Mouse (Mus musculus) embryonic facial prominence, embryonic 12.5 days (tissue): ENCODE measurements at regions not wholly inside any gene's neighbourhood (a gene's known extent, or its start where the extent isn't known, plus 50 kb on each side); places are given as distances from the start of the nearest gene placed in this dataset.
"Not testable (repeated sequence)": the region's sequence is repeated elsewhere in the genome, so short reads cannot be mapped to it uniquely, and the experiment has no call there.

ENCODE experiments used
- ATAC-seq: fragments of 200-750 bp; cut with Nextera tagmentation; 2 replicates; pipeline ENCODE4 v1.8.0; 2017; ENCODE audit not compliant: insufficient number of reproducible peaks, insufficient read depth, low FRiP score, low TSS enrichment
- H3K27ac ChIP-seq: fragments of 300-500 bp; sonication (generic); 2 replicates; pipeline ENCODE4 v1.5.1; 2016; ENCODE audit warnings: mild to moderate bottlenecking
- H3K27me3 ChIP-seq: fragments of 300-500 bp; sonication (generic); 2 replicates; pipeline ENCODE4 v1.6.1; 2016; ENCODE audit warnings: mild to moderate bottlenecking, moderate library complexity
- H3K36me3 ChIP-seq: fragments of 300-500 bp; sonication (generic); 2 replicates; pipeline ENCODE4 v1.6.1; 2016; ENCODE audit warnings: mild to moderate bottlenecking
- H3K4me1 ChIP-seq: fragments of 300-500 bp; sonication (generic); 2 replicates; pipeline ENCODE4 v1.6.1; 2016
- H3K4me2 ChIP-seq: fragments of 300-500 bp; sonication (generic); replicated peaks from 2 replicates; pipeline ENCODE4 v1.6.1; 2016; ENCODE audit warnings: mild to moderate bottlenecking, moderate library complexity
- H3K4me3 ChIP-seq: fragments of 300-500 bp; sonication (generic); 2 replicates; pipeline ENCODE4 v1.5.1; 2016; ENCODE audit warnings: mild to moderate bottlenecking
- H3K9ac ChIP-seq: fragments of 300-500 bp; sonication (generic); 2 replicates; pipeline ENCODE4 v1.6.1; 2016; ENCODE audit warnings: mild to moderate bottlenecking, moderate library complexity
- H3K9me3 ChIP-seq: fragments of 300-500 bp; sonication (generic); 2 replicates; pipeline ENCODE4 v1.6.1; 2016; ENCODE audit warnings: mild to moderate bottlenecking, moderate library complexity
- WGBS: fragments of 180-500 bp; shearing (Covaris S2); methylation state at CpG from one replicate; pipeline ENCODE4 v1.1.7; 2016; 5-methylcytosine and 5-hydroxymethylcytosine counted together

DNA sequence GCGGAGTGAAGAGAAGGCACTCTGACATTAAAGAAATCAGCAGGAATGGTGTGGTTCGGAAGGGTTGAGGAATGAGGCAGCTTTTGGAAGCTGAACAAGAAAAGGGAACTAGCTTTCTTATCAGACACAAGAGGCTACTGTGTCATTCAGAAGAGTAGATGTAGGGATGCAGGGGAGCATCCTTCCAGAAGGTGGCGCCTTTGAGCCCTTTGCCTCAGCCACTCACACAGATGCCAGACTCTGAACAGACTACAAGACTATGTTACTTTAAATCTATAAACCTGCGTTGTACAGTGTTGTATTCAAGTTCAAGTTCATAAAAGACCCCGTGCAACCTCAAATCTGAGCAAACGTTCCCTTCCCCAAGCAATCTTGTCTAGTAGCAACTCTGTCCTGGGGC lies 128.9 kb downstream of the Kap start:
- not testable (repeated sequence) for H3K9me3 ChIP-seq, H3K27ac ChIP-seq, H3K27me3 ChIP-seq, H3K9ac ChIP-seq, H3K4me3 ChIP-seq, H3K4me2 ChIP-seq, ATAC-seq, H3K36me3 ChIP-seq, H3K4me1 ChIP-seq
- WGBS = 61% methylated on average over 6 of the region's 6 CpGs

DNA sequence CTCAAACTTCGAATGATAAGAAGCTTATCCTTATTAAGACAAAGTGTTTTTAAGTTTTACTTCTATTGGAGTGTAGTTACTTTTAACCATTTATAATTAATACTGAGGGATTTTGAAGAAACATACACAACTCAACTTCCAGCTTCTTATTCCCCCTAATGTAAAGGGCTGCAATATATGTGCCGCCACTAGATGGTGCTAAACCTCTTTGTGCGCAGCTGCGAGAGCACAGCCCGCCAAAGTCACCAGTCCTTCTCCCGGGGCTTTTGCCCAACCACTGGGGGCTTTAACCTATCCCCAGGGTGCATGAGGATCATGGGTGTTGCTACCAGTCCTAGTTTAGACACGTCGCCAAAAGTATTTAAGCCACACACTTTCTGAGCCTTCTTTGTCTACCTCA lies 146.8 kb downstream of the Kap start:
- not testable (repeated sequence) for H3K9me3 ChIP-seq, H3K9ac ChIP-seq, H3K27ac ChIP-seq, H3K27me3 ChIP-seq, H3K4me3 ChIP-seq, ATAC-seq, H3K4me1 ChIP-seq, H3K36me3 ChIP-seq
- WGBS = 3% methylated on average over 8 of the region's 8 CpGs
- H3K4me2 ChIP-seq = peak overlapping the region; percentile 31

DNA sequence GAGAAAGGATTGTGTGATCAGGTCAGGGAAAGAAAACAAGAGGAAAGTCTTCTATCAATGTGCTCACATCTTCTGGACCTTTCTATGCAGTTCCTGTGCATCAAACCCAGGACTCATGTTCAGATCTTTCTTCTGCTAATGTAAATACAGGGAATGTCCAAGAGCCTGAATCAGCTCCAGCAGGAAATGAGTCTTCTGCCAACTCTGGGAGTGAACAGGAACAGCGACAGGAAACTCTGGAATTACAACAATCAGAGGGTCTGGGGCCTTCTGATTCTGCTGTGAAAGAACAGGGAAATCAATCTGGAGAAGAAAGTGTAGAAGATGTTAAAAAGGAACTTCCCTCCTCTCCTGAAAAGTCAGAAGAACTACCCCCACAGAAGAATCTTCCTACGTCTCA lies 151.9 kb downstream of the Kap start:
- Histone ChIP-seq H3K36me3 (no peaks in the 10 kb centered on the region), H3K9ac (no peak overlapping the region), H3K27ac (no peak overlapping the region), H3K4me2 (no peak overlapping the region), H3K4me3 (no peak overlapping the region), H3K9me3 (no peaks in the 10 kb centered on the region), H3K27me3 (no peaks in the 10 kb centered on the region), H3K4me1 (no peaks in the 10 kb centered on the region)
- no peak for ATAC-seq
- WGBS = 50% methylated on average over 2 of the region's 2 CpGs
